Mouse (Mus musculus) liver, embryonic 13.5 days (tissue): ENCODE results near the gene Ms4a13. TPM values are rescaled to one million over a fixed set of nuclear protein-coding genes. Genes with fewer than 3 reads are reported as not detected.
"Not testable (repeated sequence)": the region's sequence is repeated elsewhere in the genome, so short reads cannot be mapped to it uniquely, and the experiment has no call there.

ENCODE experiments used
- ATAC-seq: fragments of 200-750 bp; cut with Nextera tagmentation; 2 replicates; pipeline ENCODE4 v1.8.0; 2017; ENCODE audit warnings: low read depth, mild to moderate bottlenecking, moderate number of reproducible peaks, moderate library complexity
- DNase-seq: peaks from one replicate; pipeline ENCODE4 v3.0.0; 2022
- H3K27ac ChIP-seq: fragments of 300-500 bp; sonication (generic); 2 replicates; pipeline ENCODE4 v1.5.1; 2015; ENCODE audit warnings: moderate library complexity, mild to moderate bottlenecking, inconsistent platforms
- H3K27me3 ChIP-seq: fragments of 300-500 bp; sonication (generic); 2 replicates; pipeline ENCODE4 v1.6.1; 2015; ENCODE audit warnings: mild to moderate bottlenecking, inconsistent platforms
- H3K36me3 ChIP-seq: fragments of 300-500 bp; sonication (generic); 2 replicates; pipeline ENCODE4 v1.6.1; 2015; ENCODE audit warnings: mild to moderate bottlenecking, inconsistent platforms
- H3K4me1 ChIP-seq: fragments of 300-500 bp; sonication (generic); replicated peaks from 2 replicates; pipeline ENCODE4 v1.6.1; 2015; ENCODE audit warnings: inconsistent platforms
- H3K4me2 ChIP-seq: fragments of 300-500 bp; sonication (generic); 2 replicates; pipeline ENCODE4 v1.6.1; 2015; ENCODE audit warnings: inconsistent platforms, mild to moderate bottlenecking, moderate library complexity
- H3K4me3 ChIP-seq: fragments of 300-500 bp; sonication (generic); replicated peaks from 2 replicates; pipeline ENCODE4 v1.5.1; 2015; ENCODE audit warnings: mild to moderate bottlenecking, inconsistent platforms
- H3K9ac ChIP-seq: fragments of 300-500 bp; sonication (generic); 2 replicates; pipeline ENCODE4 v1.6.1; 2015; ENCODE audit warnings: mild to moderate bottlenecking, inconsistent platforms
- H3K9me3 ChIP-seq: fragments of 300-500 bp; sonication (generic); replicated peaks from 2 replicates; pipeline ENCODE4 v1.6.1; 2016; ENCODE audit warnings: inconsistent platforms
- WGBS: fragments of 180-500 bp; shearing (Covaris S2); methylation state at CpG from one replicate; pipeline ENCODE4 v1.1.7; 2015; ENCODE audit not compliant: insufficient replicate concordance; 5-methylcytosine and 5-hydroxymethylcytosine counted together
- polyA plus RNA-seq: library from polyadenylated mRNA; unstranded; fragments of >200 nt; fragmentation: Nextera tagmentation; extraction: Ambion mirVana; gene quantifications from 2 replicates; pipeline ENCODE4 v1.2.1, GENCODE M21; 2015

Gene Ms4a13
- polyA plus RNA-seq: not detected in 2 replicates

- H3K4me1 ChIP-seq: no peaks in the 10 kb centered on the region
- H3K27ac ChIP-seq: no peak within 1 kb of the TSS
- H3K27me3 ChIP-seq: no peaks in the 10 kb centered on the region
- no peaks in the 10 kb centered on the region for H3K9me3 ChIP-seq
- no peaks in the 10 kb centered on the region for H3K36me3 ChIP-seq
- ATAC-seq (no peak), DNase-seq (no peak)
- no peak within 1 kb of the TSS for H3K4me3 ChIP-seq
- H3K4me2 ChIP-seq: no peak within 1 kb of the TSS
- 59% methylated on average over 12 of the region's 12 CpGs for WGBS
- no peak within 1 kb of the TSS for H3K9ac ChIP-seq
Measured at GRCm38 (mm10) chr19:11196546-11196945, at the start of gene Ms4a13. TSS of gene Ms4a13 (minus strand) at chr19:11196737.

- ATAC-seq (no peak), DNase-seq (no peak)
- Histone ChIP-seq H3K4me2 (no peak overlapping the region), H3K27me3 (no peaks in the 10 kb centered on the region), H3K9me3 (no peaks in the 10 kb centered on the region), H3K9ac (no peak overlapping the region), H3K4me3 (no peak overlapping the region), H3K27ac (no peak overlapping the region), H3K4me1 (no peaks in the 10 kb centered on the region), H3K36me3 (no peaks in the 10 kb centered on the region)
Measured at GRCm38 (mm10) chr19:11244230-11244629, 47.7 kb upstream of the Ms4a13 start.

GRCm38 (mm10) chr19:11242560-11242959 is 46.0 kb upstream of the Ms4a13 start:
- DNase-seq (no peak), ATAC-seq (no peak)
- Histone ChIP-seq H3K9me3 (no peaks in the 10 kb centered on the region), H3K4me3 (no peak overlapping the region), H3K36me3 (no peaks in the 10 kb centered on the region), H3K4me1 (no peaks in the 10 kb centered on the region), H3K27ac (no peak overlapping the region), H3K4me2 (no peak overlapping the region), H3K27me3 (no peaks in the 10 kb centered on the region), H3K9ac (no peak overlapping the region)
- WGBS: 41% methylated on average over 5 of the region's 5 CpGs

- Histone ChIP-seq H3K4me3 (no peak overlapping the region), H3K9ac (no peak overlapping the region), H3K9me3 (no peaks in the 10 kb centered on the region), H3K4me2 (no peak overlapping the region), H3K4me1 (no peaks in the 10 kb centered on the region), H3K36me3 (no peaks in the 10 kb centered on the region), H3K27ac (no peak overlapping the region), H3K27me3 (no peaks in the 10 kb centered on the region)
- ATAC-seq (no peak), DNase-seq (no peak)
Measured at GRCm38 (mm10) chr19:11235820-11236219, 39.3 kb upstream of the Ms4a13 start.

GRCm38 (mm10) chr19:11234921-11235735 is 38.6 kb upstream of the Ms4a13 start:
- no peaks in the 10 kb centered on the region for H3K9me3 ChIP-seq
- no peaks in the 10 kb centered on the region for H3K27me3 ChIP-seq
- H3K4me1 ChIP-seq: no peaks in the 10 kb centered on the region
- WGBS: 40% methylated on average over 5 of the region's 5 CpGs
- no peaks in the 10 kb centered on the region for H3K36me3 ChIP-seq
- H3K4me2 ChIP-seq: no peak overlapping the region
- no peak overlapping the region for H3K4me3 ChIP-seq
- H3K27ac ChIP-seq: no peak overlapping the region
- no peak for DNase-seq
- no peak overlapping the region for H3K9ac ChIP-seq
- no peak for ATAC-seq

GRCm38 (mm10) chr19:11234244-11234643 is 37.7 kb upstream of the Ms4a13 start:
- Histone ChIP-seq H3K27ac (no peak overlapping the region), H3K36me3 (no peaks in the 10 kb centered on the region), H3K4me2 (no peak overlapping the region), H3K27me3 (no peaks in the 10 kb centered on the region), H3K4me3 (no peak overlapping the region), H3K9ac (no peak overlapping the region), H3K9me3 (no peaks in the 10 kb centered on the region), H3K4me1 (no peaks in the 10 kb centered on the region)
- 47% methylated on average over 5 of the region's 5 CpGs for WGBS
- ATAC-seq (no peak), DNase-seq (no peak)

- H3K27me3 ChIP-seq: no peaks in the 10 kb centered on the region
- H3K4me1 ChIP-seq: no peaks in the 10 kb centered on the region
- H3K9me3 ChIP-seq: no peaks in the 10 kb centered on the region
- H3K27ac ChIP-seq: no peak within 1 kb of the TSS
- ATAC-seq (no peak), DNase-seq (no peak)
- WGBS: 39% methylated on average over 5 of the region's 5 CpGs
- no peak within 1 kb of the TSS for H3K4me3 ChIP-seq
- no peak within 1 kb of the TSS for H3K4me2 ChIP-seq
- H3K9ac ChIP-seq: no peak within 1 kb of the TSS
- H3K36me3 ChIP-seq: no peaks in the 10 kb centered on the region
Measured at GRCm38 (mm10) chr19:11232348-11232747, 35.8 kb upstream of the Ms4a13 start, which contains the start of gene Ms4a12. TSS of gene Ms4a12 (minus strand) at chr19:11232448.

- H3K4me3 ChIP-seq: no peak overlapping the region
- WGBS: 29% methylated on average over 1 of the region's 1 CpGs
- H3K27me3 ChIP-seq: no peaks in the 10 kb centered on the region
Measured at GRCm38 (mm10) chr19:11192552-11192951, 4.0 kb downstream of the Ms4a13 start.

GRCm38 (mm10) chr19:11184121-11184520 is 12.4 kb downstream of the Ms4a13 start:
- Histone ChIP-seq H3K27ac (no peak overlapping the region), H3K4me1 (no peaks in the 10 kb centered on the region), H3K36me3 (no peaks in the 10 kb centered on the region), H3K9me3 (no peaks in the 10 kb centered on the region), H3K4me2 (no peak overlapping the region), H3K27me3 (no peaks in the 10 kb centered on the region), H3K4me3 (no peak overlapping the region), H3K9ac (no peak overlapping the region)
- 14% methylated on average over 5 of the region's 5 CpGs for WGBS
- no peak for ATAC-seq
- DNase-seq: no peak

More at GRCm38 (mm10) chr19:11192552-11192951, 4.0 kb downstream of the Ms4a13 start:
- no peaks in the 10 kb centered on the region for H3K9me3 ChIP-seq
- DNase-seq: no peak
- H3K4me1 ChIP-seq: no peaks in the 10 kb centered on the region
- H3K9ac ChIP-seq: no peak overlapping the region
- no peaks in the 10 kb centered on the region for H3K36me3 ChIP-seq
- H3K4me2 ChIP-seq: no peak overlapping the region
- H3K27ac ChIP-seq: no peak overlapping the region
- ATAC-seq: no peak

GRCm38 (mm10) chr19:11177464-11177863 is 19.1 kb downstream of the Ms4a13 start:
- no peak for DNase-seq
- whole genome bisulfite sequencing: 51% methylated on average over 2 of the region's 2 CpGs

GRCm38 (mm10) chr19:11165172-11165571 is 31.4 kb downstream of the Ms4a13 start, which contains the start of gene 1700025F22Rik:
TSS of gene 1700025F22Rik (minus strand) at chr19:11165320.
- ATAC-seq (no peak), DNase-seq (no peak)
- 25% methylated on average over 10 of the region's 10 CpGs for WGBS
- no peaks in the 10 kb centered on the region for H3K36me3 ChIP-seq
- no peaks in the 10 kb centered on the region for H3K27me3 ChIP-seq
- H3K4me1 ChIP-seq: no peaks in the 10 kb centered on the region
- H3K4me3 ChIP-seq: no peak within 1 kb of the TSS
- no peak within 1 kb of the TSS for H3K9ac ChIP-seq
- H3K9me3 ChIP-seq: no peaks in the 10 kb centered on the region
- no peak within 1 kb of the TSS for H3K27ac ChIP-seq
- no peak within 1 kb of the TSS for H3K4me2 ChIP-seq

More at GRCm38 (mm10) chr19:11177464-11177863, 19.1 kb downstream of the Ms4a13 start:
- Histone ChIP-seq H3K27me3 (no peaks in the 10 kb centered on the region), H3K4me2 (no peak overlapping the region), H3K9me3 (no peaks in the 10 kb centered on the region), H3K36me3 (no peaks in the 10 kb centered on the region), H3K4me1 (no peaks in the 10 kb centered on the region), H3K9ac (no peak overlapping the region), H3K4me3 (no peak overlapping the region), H3K27ac (no peak overlapping the region)
- ATAC-seq: no peak

- WGBS: 74% methylated on average over 6 of the region's 6 CpGs
- not testable (repeated sequence) for ATAC-seq, H3K4me1 ChIP-seq, H3K9ac ChIP-seq, H3K27me3 ChIP-seq, H3K4me2 ChIP-seq, H3K27ac ChIP-seq, H3K9me3 ChIP-seq, DNase-seq, H3K4me3 ChIP-seq, H3K36me3 ChIP-seq
Measured at GRCm38 (mm10) chr19:11157890-11158289, 38.6 kb downstream of the Ms4a13 start.
